Mouse (Mus musculus): ENCODE data around the gene Neu1.
"Not testable (repeated sequence)": the region's sequence is repeated elsewhere in the genome, so short reads cannot be mapped to it uniquely, and the experiment has no call there.

The Neu1 gene

DNA sequence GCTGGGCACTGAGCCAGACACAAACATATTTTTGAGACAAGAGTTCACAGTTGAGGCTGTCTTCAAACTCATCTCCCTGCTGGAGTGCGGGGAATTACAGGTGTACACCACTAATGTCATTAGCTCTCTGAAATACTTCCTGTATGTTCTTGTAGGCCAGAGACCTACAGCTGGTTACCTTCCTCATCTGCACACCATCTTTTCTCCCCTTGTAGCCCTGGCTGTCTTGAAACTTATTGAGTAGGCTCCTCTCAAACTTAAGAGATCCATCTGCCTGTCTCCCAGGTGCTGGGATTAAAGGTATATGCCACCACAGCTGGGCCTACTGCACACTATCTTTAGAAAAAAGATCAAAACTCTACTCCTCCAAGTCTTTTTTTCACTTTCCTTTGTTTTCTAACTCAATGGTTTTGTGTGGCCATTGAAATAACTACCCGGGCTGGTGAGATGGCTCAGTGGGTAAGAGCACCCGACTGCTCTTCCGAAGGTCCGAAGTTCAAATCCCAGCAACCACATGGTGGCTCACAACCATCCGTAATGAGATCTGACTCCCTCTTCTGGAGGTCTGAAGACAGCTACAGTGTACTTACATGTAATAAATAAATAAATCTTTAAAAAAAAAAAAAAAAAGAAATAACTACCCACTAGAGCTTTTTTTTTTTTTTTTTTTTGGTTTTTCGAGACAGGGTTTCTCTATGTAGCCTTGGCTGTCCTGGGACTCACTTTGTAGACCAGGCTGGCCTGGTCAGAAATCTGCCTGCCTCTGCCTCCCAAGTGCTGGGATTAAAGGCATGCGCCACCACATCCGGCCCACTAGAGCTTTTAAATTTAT is 17.9 kb downstream of the Neu1 start:
- DNase-seq = not testable (repeated sequence)

DNA sequence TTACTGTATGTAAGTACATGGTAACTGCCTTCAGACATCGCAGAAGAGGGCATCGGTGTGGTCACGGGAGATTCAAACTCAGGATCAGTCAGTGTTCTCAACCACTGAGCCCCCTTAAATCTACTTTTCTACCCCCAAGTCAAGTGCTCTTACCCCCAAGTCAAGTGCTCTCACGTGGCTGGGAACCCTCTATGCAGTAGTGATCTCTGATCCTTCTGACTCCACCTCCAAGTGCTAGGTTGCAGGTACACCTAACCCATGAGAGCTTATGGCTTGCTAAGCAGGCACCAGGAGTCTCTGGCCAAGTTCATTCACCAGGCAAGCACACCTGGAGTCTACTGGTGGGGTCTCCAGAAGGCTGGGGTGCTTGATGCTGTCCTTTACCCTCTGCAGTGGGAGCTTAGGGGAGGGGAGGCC is 18.5 kb downstream of the Neu1 start:
- no peak for DNase-seq

DNA sequence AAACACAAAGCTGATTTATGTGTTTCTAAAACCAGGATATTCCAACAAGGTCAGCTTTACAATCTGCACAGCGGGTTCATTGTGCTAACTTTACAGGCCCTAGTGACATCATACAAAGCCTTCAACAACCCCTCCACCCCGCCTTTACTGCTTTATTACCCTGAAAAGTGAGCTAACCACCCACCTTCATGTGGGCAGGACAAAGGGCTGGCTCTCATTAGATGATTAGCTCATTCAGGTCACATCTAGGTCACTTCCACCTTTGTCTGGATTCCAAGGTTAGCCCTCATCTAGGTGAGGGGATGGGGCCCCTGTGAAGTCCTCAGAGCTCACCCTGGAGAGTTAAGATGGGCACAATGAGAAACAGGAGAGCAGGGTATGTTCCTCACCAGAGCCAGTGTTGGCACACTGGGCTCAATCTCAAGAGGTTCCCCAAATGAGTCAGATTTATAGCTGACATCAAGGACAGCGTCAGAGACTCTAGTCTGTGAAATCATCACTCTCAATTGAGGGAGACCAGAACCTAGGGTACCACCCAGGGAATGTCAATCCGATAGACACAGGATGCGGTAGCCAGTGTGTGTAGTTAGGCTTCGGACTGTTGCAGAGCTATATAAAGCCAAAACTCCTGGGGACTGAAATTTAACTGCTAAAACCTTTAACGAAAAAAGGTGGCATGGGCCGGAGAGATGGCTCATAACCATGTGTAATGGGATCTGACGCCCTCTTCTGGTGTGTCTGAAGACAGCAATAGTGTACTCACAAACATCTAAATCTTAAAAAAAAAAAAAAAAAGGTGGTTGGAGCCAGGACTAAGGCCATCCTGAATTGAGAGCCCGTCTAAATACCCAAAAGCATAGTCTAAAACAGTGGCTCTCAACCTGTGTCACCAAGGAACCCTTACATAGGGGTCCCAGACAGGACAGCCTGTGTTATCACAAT is 19.7 kb downstream of the Neu1 start:
- DNase-seq = no peak

DNA sequence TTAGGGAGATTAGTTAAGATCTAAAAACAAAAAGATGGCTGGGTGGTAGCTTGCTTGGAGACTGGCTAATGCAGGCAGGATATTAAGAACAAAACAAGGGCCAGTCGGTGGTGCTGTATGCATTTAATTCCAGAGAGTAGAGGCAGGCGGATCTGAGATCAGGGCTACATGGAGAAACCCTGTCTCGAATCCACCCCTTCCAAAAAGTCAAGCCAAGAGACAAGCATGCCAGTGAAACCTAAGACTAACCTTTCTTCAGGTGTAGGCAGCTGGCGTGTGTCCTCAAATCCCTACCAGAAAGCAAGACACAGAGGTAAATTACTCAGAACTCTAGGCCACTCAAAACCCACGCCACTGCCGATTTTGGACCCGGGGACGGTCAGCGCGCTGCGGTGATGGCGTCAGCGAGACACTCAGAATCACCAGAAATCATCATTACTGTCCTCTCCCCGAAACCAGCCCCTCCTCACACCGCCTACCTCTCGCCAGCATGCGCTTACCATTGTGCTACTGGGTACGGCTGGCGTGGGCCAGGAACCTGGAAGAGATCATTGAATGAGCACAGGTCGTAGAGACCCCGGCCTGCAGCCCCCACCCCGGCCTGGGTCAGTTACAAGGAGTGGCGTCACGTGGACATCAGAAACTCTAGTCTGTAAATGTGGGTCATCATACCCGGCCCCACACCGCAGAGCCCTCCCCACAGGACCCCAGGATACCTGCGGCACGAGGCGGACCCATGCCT is 20.8 kb downstream of the Neu1 start:
- no peak for DNase-seq

DNA sequence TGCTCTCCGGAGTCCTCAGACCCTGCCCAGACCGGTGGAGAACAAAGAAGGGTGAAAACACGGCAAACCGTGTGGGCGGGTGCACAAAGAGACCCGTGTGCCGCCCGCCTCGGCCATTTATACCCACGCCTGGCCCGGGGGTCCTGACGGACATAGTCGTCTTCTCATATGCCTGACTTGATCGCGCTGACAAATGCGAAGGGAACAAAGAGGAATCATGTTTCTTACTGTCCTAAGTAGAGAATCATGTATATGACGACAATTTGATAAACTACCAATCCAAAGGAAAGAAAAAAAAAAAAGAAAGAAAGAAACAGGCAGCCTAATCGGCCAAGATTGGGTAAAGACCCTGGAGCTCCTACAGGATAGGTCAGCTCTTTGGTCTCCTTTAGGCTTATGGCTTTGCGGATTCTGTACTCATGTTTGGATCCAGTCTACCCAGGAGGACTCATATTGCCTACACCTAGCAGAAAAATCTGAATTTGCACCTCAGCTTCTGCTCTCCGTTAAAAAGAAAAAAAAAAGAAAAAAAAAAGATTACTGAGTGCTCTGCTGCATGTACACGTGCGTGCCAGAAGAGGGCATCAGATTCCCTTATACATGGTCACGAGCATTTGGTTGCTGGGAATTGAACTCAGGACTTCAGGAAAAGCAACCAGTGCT is 21.5 kb downstream of the Neu1 start:
- DNase-seq = peak; percentile 69 to 74

DNA sequence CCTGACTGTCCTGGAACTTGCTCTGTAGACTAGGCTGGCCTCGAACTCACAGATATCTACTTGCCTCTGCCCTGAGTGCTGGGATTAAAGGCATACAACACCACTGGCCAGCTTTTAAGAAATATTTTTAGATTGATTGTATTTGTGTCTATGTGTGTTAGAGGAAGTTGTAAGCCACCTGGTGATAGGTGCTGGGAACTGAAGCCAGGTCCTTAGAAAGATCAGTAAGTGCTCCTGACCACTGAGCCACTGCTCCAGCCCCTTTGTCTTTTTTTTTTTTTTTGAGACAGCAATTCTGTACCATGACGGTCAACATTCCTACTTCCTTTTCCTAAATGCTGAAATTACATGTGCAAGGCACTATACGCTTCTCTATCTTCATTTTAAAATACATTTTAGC is 22.2 kb downstream of the Neu1 start:
- DNase-seq = no peak

DNA sequence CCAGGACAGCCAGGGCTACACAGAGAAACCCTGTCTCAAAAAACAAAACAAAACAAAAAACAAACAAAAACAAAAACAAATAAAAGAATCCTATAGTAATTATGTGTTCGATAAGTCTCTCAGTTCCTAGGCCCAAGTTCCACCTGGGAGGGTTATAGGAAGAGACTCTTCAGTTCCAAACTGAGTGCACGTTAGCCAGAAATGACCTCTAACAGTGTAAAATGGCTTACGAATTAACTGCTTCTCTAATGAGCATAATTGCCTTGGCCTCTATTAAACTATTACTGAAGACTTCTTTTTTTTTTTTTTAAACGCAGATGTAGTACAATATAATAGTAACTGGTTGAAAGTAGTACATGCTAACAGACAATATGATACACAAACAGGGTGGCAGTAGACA is 22.9 kb downstream of the Neu1 start:
- DNase-seq = peak in 1 of 2 experiments; percentile 67

DNA sequence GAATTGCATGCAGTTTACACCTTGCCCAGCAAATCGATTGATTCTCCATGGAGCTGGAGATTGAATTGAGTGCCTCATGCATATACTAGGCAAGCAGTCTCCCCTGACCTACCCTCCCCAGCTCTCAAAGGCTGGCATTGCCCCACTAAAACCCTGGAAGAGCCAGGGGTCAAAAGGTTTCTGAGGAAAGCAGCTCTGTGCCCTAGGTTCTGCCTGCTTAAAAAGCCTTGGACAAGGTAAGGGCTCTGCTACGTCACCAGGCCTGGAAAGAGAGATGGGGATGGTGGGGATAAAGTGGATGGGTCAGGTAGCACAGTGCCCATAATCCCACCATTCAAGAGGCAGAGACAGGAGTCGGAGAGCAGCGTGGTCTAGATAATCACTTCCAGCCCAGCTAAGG is 23.8 kb downstream of the Neu1 start:
- DNase-seq = no peak

DNA sequence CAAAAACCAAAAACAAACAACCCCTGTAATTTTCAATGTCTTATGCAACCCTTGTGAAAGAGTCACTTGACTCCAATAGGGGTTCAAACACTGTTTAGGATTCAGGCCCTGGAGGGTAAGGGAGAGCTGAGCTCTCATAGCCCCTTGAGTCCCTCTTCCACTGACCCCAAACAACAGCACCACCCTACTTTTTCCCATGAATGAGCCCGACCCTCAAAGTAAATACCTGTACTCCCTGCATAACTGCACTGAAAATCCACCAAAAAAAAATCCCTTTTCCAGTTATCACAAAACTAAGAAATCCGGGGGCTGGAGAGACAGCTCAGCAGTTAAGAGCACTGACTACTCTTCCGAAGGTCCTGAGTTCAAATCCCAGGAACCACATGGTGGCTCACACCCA is 24.8 kb downstream of the Neu1 start:
- DNase-seq = no peak

DNA sequence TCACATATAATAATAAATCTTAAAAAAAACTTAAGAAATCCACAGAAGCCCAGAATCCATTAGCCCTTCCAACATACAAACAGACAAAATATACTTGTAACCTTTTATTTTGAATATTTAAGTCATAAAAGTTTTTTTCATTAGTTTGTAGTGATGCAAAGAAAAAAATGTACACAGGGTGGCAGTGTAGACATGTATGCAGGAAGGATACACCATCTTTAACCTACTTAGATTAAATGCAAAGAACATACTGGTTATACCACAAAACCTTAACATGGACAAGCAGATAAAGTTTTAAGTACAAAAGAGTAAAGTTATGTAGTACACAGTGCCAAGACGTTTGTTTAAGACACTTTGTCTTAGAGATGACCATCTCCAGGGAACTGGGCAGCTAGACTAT is 25.3 kb downstream of the Neu1 start:
- DNase-seq = no peak

DNA sequence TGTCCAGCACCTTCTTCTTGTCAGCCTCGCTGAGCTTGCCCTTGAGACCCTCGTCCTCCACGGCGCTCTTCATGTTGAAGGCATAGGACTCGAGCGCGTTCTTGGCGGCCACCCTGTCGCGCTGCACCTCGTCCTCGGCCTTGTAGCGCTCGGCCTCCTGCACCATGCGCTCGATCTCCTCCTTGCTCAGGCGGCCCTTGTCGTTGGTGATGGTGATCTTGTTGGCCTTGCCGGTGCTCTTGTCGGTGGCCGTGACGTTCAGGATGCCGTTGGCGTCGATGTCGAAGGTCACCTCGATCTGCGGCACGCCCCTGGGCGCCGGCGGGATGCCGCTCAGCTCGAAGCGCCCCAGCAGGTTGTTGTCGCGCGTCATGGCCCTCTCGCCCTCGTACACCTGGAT is 26.2 kb downstream of the Neu1 start:
- DNase-seq = not testable (repeated sequence)

DNA sequence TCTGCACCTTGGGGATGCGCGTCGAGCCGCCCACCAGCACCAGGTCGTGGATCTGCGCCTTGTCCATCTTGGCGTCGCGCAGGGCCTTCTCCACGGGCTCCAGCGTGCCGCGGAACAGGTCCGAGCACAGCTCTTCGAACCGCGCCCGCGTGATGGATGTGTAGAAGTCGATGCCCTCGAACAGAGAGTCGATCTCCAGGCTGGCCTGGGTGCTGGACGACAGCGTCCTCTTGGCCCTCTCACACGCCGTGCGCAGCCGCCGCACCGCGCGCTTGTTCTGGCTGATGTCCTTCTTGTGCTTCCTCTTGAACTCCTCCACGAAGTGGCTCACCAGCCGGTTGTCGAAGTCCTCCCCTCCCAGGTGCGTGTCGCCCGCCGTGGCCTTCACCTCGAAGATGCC is 26.9 kb downstream of the Neu1 start:
- DNase-seq = not testable (repeated sequence)

DNA sequence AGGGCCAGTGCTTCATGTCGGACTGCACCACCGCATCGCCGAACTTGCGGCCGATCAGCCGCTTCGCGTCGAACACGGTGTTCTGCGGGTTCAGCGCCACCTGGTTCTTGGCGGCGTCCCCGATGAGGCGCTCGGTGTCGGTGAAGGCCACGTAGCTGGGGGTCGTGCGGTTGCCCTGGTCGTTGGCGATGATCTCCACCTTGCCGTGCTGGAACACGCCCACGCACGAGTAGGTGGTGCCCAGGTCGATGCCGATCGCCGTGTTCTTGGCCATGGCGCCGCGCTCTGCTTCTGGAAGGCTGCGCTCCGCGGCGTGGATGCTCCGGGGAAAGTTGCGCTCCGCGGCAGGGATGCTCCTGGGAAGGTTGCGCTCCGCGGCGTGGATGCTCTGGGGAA is 27.7 kb downstream of the Neu1 start:
- DNase-seq = not testable (repeated sequence)

DNA sequence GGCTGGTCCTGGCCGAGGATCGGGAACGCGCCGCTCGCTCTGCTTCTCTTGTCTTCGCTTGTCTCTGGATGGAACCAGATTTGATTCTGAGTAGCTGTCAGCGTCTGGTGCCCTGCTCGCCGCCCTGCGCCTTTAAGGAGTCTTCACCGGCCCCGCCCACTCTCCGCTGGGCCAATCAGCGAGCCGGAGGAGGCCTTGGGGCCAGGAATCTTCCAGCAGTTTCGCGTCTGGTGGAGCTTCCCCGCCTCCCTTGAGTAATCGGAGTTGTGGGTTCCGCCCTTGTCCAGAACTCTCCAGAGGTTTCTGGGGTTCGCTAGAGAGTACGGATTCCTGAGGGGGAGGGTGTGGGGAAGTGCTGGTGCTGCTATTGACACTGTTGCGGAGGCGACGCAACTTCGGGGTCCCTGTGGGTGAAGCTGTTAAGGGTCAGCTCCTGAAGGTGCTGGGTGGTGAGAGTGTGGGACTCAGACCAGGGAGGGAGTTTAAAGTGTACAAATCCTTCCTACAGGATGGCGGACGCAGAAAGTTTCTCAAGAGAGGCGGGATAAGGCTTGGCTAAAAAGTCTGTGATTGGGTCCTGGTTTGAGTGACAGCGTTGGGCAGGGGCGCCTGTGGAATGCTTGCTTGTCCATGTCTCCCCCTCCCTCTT is 28.2 kb downstream of the Neu1 start, which contains the start of gene Hspa1b:
Gene Hspa1b (minus strand): TSS at position 109 of the 649 bp plus-strand sequence.
- DNase-seq = peak; percentile 88 to 92

DNA sequence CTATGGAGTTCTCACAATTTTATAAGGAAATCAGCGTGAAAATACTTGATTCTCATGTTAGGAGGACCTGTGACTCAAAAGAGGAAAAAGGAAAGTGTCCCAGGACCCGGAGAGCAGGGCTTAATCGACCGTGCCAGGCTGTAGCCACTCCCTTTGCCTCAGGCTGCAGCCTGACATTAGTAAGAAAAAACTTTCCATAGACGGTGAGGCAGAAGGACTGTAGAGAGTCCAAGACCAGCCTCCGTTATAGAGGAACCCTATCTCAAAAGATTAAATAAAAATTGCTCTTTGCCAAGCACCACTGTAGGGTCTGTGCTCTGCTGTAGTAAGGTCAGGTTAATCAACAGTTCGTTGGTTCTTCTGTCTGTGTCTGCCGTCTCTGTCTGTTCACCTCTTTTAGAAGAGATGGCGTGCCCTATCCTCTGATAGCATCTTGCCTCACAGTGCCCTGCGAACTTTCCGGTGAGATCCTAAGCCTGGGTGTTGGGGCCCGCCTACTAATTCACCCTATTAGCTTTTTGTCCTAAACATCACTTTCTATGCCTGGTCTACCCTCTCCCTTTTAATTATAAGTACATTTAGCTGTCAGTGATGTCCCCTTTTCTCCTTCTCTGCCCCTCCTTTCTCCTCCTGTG is 28.9 kb downstream of the Neu1 start:
- peak; percentile 65 to 74 for DNase-seq

DNA sequence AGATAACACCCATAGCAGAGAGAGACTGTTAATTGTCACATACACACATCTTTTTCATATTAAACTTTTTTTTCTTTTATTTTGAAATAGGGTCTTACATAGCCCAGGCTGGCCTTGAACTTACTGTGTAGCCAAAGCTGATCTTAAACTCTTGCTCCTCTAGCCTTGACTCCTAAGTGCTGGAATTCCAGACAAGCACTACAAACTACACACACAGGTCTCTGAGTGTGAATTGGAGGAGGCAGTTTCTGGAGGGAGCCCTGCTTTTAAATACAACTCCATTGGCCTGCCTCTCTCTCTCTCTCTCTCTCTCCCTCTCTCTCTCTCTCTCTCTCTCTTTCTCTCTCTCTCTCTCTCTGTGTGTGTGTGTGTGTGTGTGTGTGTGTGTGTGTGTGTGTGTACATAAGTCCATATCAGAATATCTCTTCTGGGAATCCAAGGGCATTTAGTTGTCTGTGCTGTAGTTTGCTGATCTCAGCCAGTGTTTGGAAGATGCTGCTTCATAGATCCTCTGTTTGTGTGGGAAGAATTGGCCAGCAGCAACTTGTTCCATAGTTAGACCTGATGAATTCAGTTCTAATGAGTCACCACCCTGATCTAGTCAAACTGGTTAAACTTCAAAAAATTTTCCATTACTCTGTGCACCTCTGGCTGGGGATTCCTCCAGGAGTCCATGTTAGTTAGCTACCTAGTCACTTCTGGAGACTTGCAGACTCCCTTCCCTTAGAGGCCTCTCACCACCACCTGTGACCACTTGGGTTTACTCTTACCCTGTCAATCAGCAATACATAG is 29.8 kb downstream of the Neu1 start:
- DNase-seq = no peak

DNA sequence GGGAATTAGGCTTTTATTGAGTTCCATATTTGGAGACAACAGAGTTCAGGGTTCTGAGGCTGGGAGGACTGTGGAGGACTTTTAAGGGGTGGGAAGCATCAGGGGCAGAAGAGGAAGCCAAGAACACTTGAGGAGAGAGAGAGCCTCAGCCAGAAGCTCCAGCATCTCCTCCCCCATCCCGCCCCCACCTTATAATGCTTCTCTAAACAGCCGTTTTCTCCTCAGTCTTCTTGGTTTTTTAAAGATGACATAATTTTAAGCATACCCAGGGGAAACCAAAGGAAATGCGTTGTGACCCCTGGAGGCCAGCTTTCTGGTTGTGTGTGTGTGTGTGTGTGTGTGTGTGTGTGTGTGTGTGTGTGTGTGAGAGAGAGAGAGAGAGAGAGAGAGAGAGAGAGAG is 31.1 kb downstream of the Neu1 start:
- DNase-seq = no peak

DNA sequence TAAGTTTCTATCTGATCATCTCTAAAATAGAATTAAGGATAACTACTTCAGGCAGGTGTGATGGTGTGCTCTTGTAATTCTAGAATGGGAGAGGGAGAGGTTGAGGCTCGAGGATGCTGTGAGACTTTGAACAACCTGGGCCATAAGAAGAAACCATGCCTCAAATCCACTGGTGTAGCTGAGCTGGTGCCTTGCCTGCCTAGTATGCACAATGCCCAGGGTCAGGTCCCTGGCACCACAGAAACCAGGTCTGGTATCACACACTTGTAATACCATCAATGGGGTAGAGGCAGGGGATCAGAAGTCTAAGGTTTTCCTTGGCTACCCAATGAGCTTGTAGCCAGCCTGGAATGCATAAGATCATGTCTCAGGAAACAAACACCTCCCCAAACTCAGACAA is 31.8 kb downstream of the Neu1 start:
- no peak for DNase-seq

DNA sequence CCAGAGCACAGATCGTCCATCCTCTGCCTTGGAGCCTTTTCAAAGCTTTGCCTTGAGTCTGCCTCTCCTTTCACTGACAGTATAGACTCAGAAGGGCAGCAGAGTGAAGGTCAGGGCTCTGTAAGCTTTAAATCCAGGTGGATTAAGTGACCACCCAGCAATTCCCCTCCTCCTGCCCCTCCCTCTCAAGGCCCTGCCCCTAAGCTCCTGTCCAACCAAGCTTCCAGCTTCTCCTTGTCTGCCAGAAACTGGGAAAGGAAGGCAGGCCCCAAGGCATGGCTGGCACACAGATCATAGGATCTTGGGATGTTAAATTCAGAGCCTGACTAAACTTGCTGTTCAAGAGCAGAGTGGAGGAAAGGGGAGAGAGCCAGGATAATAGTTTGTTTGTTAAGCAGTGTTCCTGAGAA is 33.6 kb downstream of the Neu1 start:
- peak in 1 of 2 experiments; percentile 76 for DNase-seq

DNA sequence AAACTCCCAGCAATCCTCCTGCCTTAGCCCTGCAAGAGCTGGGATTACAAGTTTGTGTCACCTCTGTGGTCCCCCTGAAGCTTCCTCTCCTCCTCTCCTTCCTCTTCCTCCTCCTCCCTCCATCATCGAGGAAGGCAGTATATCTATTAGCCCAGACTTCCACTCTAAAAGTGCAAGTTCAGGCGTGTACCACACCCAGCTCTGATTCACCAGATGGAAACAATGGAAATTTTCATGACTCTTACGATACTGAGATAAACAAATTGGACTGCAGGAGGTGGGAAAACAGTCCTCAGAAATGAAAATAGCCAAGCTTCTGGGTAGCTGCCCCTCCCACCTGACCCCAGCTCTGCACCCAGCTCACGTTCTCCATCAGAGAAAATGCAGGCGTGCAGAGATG is 34.6 kb downstream of the Neu1 start:
- DNase-seq = no peak

DNA sequence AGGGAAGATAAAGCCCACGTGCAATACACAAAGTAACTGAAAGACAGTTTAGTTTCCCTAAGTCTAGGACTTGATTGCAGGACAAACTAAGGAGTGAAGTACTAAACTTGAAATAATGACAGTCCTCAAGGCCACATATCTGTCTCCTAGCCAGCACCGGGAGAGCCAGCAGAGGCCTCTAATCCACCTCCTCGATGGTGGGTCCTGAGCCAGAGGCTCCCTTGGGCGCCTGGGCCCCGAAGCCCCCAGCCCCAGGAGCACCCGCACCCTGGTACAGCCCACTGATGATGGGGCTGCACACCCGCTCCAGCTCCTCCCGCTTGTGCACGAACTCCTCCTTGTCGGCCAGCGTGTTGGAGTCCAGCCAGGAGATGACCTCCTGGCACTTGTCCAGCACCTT is 38.8 kb downstream of the Neu1 start, which contains the start of gene Gm20481:
Gene Gm20481 (plus strand): TSS at position 91 of the 400 bp plus-strand sequence.
- DNase-seq = not testable (repeated sequence)
